Mouse (Mus musculus): Measurements from ENCODE around the gene Tubgcp6. TPM values are rescaled to one million over a fixed set of nuclear protein-coding genes. Genes with fewer than 3 reads are reported as not detected.

The Tubgcp6 gene
- polyA plus RNA-seq, 1 experiment from 2014 or later = 18.5 TPM

DNA sequence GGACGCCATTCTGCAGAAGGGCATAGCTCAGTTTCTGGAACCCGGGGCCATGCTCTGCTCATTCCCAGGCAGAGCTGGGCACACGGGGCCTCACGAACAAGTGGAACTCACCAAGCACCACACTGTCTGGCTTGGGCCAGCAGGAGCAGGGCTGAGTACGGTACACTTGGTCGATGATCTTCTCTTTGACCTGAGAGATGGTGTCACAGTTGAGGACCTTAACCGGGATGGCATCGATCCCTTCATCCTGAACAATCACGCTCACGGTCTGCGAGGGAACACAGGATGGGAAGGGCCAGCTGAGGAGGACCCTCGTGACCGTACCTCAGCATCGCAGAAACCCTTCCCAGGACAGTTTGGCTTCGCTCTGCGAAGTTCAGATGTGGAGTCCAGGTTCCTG is 35.6 kb upstream of the Tubgcp6 start:
- no peaks in the 10 kb centered on the region for H3K27me3 ChIP-seq (ENCODE audit: control insufficient read depth, insufficient read depth, low read depth, low read length)
- ATAC-seq = no peak
- WGBS = 92% methylated on average over 16 of the region's 16 CpGs

DNA sequence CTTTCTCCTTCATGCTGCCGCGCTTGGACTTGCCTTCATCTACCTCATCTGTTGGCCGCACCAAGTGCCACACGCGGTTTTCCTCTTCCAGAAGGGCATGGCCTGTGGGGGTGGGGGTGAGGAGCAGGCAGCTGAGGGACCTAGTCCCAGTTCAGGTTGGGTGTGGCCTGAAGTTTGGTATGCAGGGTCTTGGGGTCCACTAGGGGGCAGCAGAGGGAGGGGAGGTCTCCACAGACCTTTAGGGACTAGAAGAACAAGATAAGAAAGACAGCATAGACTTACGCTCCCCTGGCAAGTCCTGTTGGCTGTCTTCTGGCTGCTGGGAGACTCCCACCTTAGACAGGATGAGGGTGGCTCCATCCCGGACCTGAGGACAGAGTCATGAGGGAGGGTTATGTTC is 35.0 kb upstream of the Tubgcp6 start:
- Histone ChIP-seq H3K4me2 (ENCODE audit: low read length) (no peak overlapping the region), H3K4me1 (ENCODE audit: control insufficient read depth, insufficient read depth, low read length) (no peaks in the 10 kb centered on the region), H3K27me3 (ENCODE audit: control insufficient read depth, insufficient read depth, low read depth, low read length) (no peaks in the 10 kb centered on the region), H3K9me3 (replicated peaks; ENCODE audit: control insufficient read depth, low read length, poor library complexity, severe bottlenecking) (no peaks in the 10 kb centered on the region), H3K27ac (ENCODE audit: low read length) (no peak overlapping the region), H3K4me3 (ENCODE audit: low read depth, low read length) (no peak overlapping the region), H3K9ac (ENCODE audit: low read depth, low read length) (no peak overlapping the region), H3K36me3 (ENCODE audit: control insufficient read depth, insufficient read depth, low read length) (peaks cover 83% of the 10 kb centered on the region)
- no peak for ATAC-seq
- WGBS = 81% methylated on average over 7 of the region's 7 CpGs

More for the DNA sequence above, 35.6 kb upstream of the Tubgcp6 start:
- H3K4me2 ChIP-seq (ENCODE audit: low read length) = no peak overlapping the region
- no peaks in the 10 kb centered on the region for H3K4me1 ChIP-seq (ENCODE audit: control insufficient read depth, insufficient read depth, low read length)
- no peak overlapping the region for H3K4me3 ChIP-seq (ENCODE audit: low read depth, low read length)
- no peak overlapping the region for H3K27ac ChIP-seq (ENCODE audit: low read length)
- no peaks in the 10 kb centered on the region for H3K9me3 ChIP-seq (replicated peaks; ENCODE audit: control insufficient read depth, low read length, poor library complexity, severe bottlenecking)
- H3K9ac ChIP-seq (ENCODE audit: low read depth, low read length) = no peak overlapping the region
- H3K36me3 ChIP-seq (ENCODE audit: control insufficient read depth, insufficient read depth, low read length) = peaks cover 89% of the 10 kb centered on the region

DNA sequence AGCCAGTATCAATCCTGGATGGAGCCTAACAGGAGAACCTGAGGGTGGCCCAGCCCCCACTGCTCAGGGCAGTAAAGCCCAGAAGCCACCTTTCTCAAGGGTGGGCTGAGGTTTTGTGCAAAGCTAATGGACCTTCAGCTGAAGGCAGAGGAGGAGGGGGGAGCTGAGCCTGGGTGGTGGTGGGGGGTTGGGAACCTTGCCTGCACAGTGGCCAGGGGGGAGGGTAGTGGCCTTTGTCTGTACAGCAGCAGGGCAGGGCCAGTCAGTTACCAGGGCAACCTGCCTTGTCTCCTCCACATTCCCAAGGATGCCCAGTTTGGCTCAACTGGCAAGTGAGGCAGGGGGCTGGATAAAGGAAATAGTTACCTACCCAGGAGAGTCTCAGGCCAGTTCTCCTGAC is 29.4 kb upstream of the Tubgcp6 start:
- 0 out of 2 replicates have a peak overlapping the region, but pooled peaks have one; percentile 7 for H3K27ac ChIP-seq (ENCODE audit: low read length)
- ATAC-seq = no peak
- no peaks in the 10 kb centered on the region for H3K27me3 ChIP-seq (ENCODE audit: control insufficient read depth, insufficient read depth, low read depth, low read length)
- H3K4me2 ChIP-seq (ENCODE audit: low read length) = no peak overlapping the region
- no peak overlapping the region for H3K9ac ChIP-seq (ENCODE audit: low read depth, low read length)
- no peaks in the 10 kb centered on the region for H3K9me3 ChIP-seq (replicated peaks; ENCODE audit: control insufficient read depth, low read length, poor library complexity, severe bottlenecking)
- H3K36me3 ChIP-seq (ENCODE audit: control insufficient read depth, insufficient read depth, low read length) = peaks cover 27% of the 10 kb centered on the region
- no peak overlapping the region for H3K4me3 ChIP-seq (ENCODE audit: low read depth, low read length)
- peaks cover 29% of the 10 kb centered on the region for H3K4me1 ChIP-seq (ENCODE audit: control insufficient read depth, insufficient read depth, low read length)

DNA sequence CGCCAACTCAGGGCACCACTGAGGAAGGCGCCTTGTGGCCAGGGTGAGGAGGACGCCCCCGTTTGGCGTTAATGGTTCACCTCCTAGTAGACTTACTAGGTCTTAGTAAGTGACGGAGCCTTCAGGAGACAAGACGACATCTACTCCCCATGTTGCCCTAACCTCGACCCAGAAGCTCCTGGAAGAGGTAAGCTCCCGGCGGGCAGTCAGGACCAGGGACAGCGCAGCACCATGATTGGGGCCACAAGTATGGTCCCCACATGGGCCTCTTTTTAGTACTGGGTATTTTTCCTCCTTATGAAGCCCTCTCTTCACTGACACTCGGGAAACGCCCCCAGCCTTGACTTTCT is 27.1 kb upstream of the Tubgcp6 start:
- Histone ChIP-seq H3K4me3 (ENCODE audit: low read depth, low read length) (peak overlapping the region; percentile 83), H3K27ac (ENCODE audit: low read length) (peak overlapping the region; percentile 88; the same call in 1 of the 2 replicates), H3K36me3 (ENCODE audit: control insufficient read depth, insufficient read depth, low read length) (peaks cover 8% of the 10 kb centered on the region; the same call in 1 of the 2 replicates), H3K4me2 (ENCODE audit: low read length) (peak overlapping the region; percentile 84), H3K27me3 (ENCODE audit: control insufficient read depth, insufficient read depth, low read depth, low read length) (no peaks in the 10 kb centered on the region), H3K9me3 (replicated peaks; ENCODE audit: control insufficient read depth, low read length, poor library complexity, severe bottlenecking) (no peaks in the 10 kb centered on the region), H3K9ac (ENCODE audit: low read depth, low read length) (peak overlapping the region; percentile 92), H3K4me1 (ENCODE audit: control insufficient read depth, insufficient read depth, low read length) (peaks cover 42% of the 10 kb centered on the region)
- no peak for ATAC-seq
- 3% methylated on average over 13 of the region's 13 CpGs for WGBS

DNA sequence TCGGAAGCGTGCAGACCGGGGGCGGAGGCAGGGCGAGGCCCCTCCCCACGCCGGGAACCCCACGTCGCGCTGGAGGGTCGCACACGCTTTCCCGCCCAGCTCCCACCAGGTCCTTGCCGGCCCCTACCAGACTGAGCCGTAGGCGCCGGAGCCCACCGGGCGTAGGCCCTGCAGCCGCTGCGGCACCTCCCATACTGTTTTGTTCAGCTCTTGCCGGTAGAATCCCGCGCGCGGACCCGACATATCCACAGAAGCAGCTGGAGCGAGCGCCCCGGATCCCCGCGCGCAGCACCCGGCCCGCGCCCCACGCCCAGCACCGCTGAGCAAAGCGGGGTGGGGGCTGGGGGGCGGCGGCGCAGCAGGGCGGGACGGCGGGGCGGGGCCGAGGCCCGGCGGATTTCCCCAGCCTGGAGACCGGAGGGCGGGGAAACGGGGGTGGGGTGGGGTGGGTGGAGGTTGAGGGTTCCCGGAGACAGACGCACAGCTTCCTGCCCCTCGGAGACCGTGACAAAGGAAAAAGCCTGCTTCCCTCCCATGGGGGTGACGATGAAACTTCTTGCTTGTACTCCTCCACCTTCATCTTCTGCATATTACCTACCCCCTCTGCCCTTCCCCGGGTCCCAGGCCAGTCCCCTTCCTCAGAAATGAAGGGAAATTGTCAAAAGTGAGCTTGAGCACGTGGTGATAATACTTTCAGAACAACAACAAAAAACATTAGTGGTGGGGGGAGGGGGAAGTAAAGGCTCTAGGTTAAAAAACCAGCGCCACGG is 26.5 kb upstream of the Tubgcp6 start, which contains the start of gene Mapk11:
TSS of gene Mapk11 (minus strand) at position 358 of the 770 bp plus-strand sequence.
- Histone ChIP-seq H3K27me3 (ENCODE audit: control insufficient read depth, insufficient read depth, low read depth, low read length) (no peaks in the 10 kb centered on the region), H3K9me3 (replicated peaks; ENCODE audit: control insufficient read depth, low read length, poor library complexity, severe bottlenecking) (no peaks in the 10 kb centered on the region), H3K27ac (ENCODE audit: low read length) (peak within 1 kb of the TSS; percentile 88), H3K4me3 (ENCODE audit: low read depth, low read length) (peak within 1 kb of the TSS; percentile 83), H3K36me3 (ENCODE audit: control insufficient read depth, insufficient read depth, low read length) (peaks cover 7% of the 10 kb centered on the region; the same call in 1 of the 2 replicates), H3K9ac (ENCODE audit: low read depth, low read length) (peak within 1 kb of the TSS; percentile 92), H3K4me2 (ENCODE audit: low read length) (peak within 1 kb of the TSS; percentile 84), H3K4me1 (ENCODE audit: control insufficient read depth, insufficient read depth, low read length) (peaks cover 42% of the 10 kb centered on the region)
- peak; percentile 56 for ATAC-seq
- 0% methylated on average over 39 of the region's 61 CpGs for whole genome bisulfite sequencing

DNA sequence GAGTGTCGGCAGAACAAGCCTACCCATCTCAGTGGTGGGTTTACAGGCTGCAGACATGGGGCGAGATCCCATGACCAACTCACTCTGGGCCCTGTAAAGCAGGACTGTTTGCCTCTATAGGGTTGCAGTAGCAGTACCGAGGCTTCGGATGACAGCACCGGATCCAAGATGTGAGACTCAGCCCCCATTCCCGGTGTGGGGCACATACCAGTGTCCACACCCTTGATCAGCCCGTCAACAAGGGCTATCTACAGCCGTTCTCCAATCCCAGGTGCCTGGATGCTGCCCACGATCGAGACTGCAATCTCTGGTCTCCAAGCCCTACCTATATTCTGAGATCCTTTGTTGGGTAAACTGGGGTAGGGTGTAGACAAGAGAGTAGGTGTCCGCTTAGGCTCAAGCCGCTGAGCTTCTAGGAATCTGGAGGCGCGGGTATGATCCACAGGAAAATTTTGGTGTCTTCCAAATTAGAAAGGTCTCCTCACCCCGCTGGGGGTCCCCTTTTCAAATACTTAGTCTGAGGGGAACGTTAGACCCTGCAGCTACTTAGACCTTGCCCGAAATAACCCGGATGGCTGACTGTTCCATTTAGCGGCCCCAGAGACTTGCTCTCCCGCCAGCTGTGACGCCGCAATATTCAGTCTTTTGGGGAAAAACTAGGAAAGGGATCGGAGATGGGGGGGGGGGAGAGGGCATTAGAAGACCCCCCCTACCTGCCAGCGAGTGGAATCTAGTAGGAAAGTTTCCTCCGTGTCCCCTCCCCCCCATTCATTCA is 25.8 kb upstream of the Tubgcp6 start:
- Histone ChIP-seq H3K36me3 (ENCODE audit: control insufficient read depth, insufficient read depth, low read length) (peaks cover 2% of the 10 kb centered on the region; the same call in 1 of the 2 replicates), H3K9ac (ENCODE audit: low read depth, low read length) (peak overlapping the region; percentile 92), H3K27me3 (ENCODE audit: control insufficient read depth, insufficient read depth, low read depth, low read length) (no peaks in the 10 kb centered on the region), H3K9me3 (replicated peaks; ENCODE audit: control insufficient read depth, low read length, poor library complexity, severe bottlenecking) (no peaks in the 10 kb centered on the region), H3K4me3 (ENCODE audit: low read depth, low read length) (peak overlapping the region; percentile 83), H3K4me1 (ENCODE audit: control insufficient read depth, insufficient read depth, low read length) (peaks cover 42% of the 10 kb centered on the region), H3K4me2 (ENCODE audit: low read length) (peak overlapping the region; percentile 84), H3K27ac (ENCODE audit: low read length) (peak overlapping the region; percentile 88)
- 3% methylated on average over 25 of the region's 25 CpGs for WGBS
- ATAC-seq = no peak; the same call in 1 of the 2 replicates

DNA sequence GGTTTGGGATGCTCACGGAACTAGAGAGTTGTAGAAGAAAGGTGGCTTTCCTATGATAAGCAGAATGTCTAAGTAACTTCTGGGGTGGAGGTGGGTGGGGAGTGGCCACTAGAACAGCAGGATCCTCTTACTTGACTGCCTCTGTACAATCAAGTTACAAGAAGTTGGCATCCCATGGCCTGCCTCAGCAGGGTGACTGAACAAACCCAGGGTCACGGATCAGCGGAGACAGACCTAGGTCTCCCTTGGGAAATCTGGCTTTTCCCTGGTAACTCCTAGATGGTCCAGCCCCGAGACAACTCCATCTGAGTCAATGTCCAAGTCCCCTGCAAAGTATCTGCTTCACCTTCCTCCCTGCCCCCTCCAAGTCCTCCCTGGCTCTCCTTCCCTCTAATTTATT is 25.0 kb upstream of the Tubgcp6 start:
- Histone ChIP-seq H3K9me3 (replicated peaks; ENCODE audit: control insufficient read depth, low read length, poor library complexity, severe bottlenecking) (no peaks in the 10 kb centered on the region), H3K4me1 (ENCODE audit: control insufficient read depth, insufficient read depth, low read length) (peaks cover 42% of the 10 kb centered on the region), H3K27ac (ENCODE audit: low read length) (peak overlapping the region; percentile 77; the same call in 1 of the 2 replicates), H3K36me3 (ENCODE audit: control insufficient read depth, insufficient read depth, low read length) (no peaks in the 10 kb centered on the region; the same call in 1 of the 2 replicates), H3K4me2 (ENCODE audit: low read length) (peak overlapping the region; percentile 84), H3K9ac (ENCODE audit: low read depth, low read length) (peak overlapping the region; percentile 92), H3K4me3 (ENCODE audit: low read depth, low read length) (peak overlapping the region; percentile 83), H3K27me3 (ENCODE audit: control insufficient read depth, insufficient read depth, low read depth, low read length) (no peaks in the 10 kb centered on the region)
- no peak for ATAC-seq
- WGBS = 36% methylated on average over 4 of the region's 4 CpGs

DNA sequence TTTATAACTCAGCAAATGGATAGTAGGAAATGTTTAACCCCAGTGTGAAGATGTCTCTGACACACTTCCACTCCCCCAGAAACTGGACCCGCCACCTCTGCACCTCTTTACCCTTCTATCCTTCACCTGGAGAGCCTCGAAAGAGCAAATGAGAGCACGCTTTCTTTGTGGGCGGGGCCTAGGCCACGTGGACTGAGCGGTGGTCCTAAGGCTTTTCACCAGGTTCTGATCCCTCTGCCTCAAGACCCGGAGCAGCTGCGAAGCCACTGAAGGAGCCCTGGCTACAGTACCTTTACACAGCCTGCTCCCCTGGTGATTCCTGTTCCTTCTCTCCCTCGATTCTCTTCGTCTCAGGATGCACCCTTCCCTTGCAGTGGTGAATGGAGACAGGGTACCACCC is 24.5 kb upstream of the Tubgcp6 start:
- ATAC-seq = no peak
- H3K27ac ChIP-seq (ENCODE audit: low read length) = peak overlapping the region; percentile 77
- 14% methylated on average over 10 of the region's 10 CpGs for WGBS

More for the DNA sequence above, 24.5 kb upstream of the Tubgcp6 start:
- H3K27me3 ChIP-seq (ENCODE audit: control insufficient read depth, insufficient read depth, low read depth, low read length) = no peaks in the 10 kb centered on the region
- peak overlapping the region; percentile 83 for H3K4me3 ChIP-seq (ENCODE audit: low read depth, low read length)
- peak overlapping the region; percentile 84 for H3K4me2 ChIP-seq (ENCODE audit: low read length)
- H3K4me1 ChIP-seq (ENCODE audit: control insufficient read depth, insufficient read depth, low read length) = peaks cover 41% of the 10 kb centered on the region
- peak overlapping the region; percentile 71 for H3K9ac ChIP-seq (ENCODE audit: low read depth, low read length)
- no peaks in the 10 kb centered on the region; the same call in 1 of the 2 replicates for H3K36me3 ChIP-seq (ENCODE audit: control insufficient read depth, insufficient read depth, low read length)
- no peaks in the 10 kb centered on the region for H3K9me3 ChIP-seq (replicated peaks; ENCODE audit: control insufficient read depth, low read length, poor library complexity, severe bottlenecking)
